Mouse (Mus musculus) spleen, adult 2 months (tissue): Measurements from ENCODE around the gene Mylk.

Experiments used
- CTCF ChIP-seq: fragments of 200-500 bp; IDR thresholded peaks from 2 replicates; pipeline ENCODE4 v1.5.1; 2011; ENCODE audit warnings: mild to moderate bottlenecking, inconsistent platforms; ENCODE audit not compliant: insufficient read depth, insufficient read length, insufficient replicate concordance; ENCODE audit errors: extremely low read depth
- POLR2A ChIP-seq: fragments of 200-500 bp; IDR thresholded peaks from 2 replicates; pipeline ENCODE4 v1.6.1; 2011; ENCODE audit warnings: low read depth, low read length, inconsistent platforms

DNA sequence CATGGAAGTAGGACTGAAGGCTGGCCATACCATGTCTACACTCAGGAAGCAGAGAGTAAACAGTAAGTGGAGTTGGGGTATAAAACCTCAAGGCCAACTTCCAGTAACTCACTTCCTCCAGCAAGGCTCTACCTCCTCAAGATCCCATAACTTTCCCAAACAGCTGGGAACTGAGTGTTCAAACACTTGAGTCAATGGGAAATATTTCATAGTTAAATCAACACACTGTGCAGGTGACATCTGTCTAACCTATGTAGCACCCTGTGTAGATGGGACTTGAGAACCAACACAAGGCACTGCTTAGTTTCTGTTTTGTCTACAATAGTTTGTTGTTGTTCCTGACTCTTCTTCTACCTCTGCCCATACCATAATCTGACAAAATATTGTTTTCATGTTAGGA, 263.4 kb downstream of the Mylk start:
- TF ChIP-seq POLR2A (no peak), CTCF (no peak)
